In genomic region chr6:88589517-88589916, GRCm38 (mm10) we compare ENCODE assay signal across 8 mouse cellular contexts. TPM values are rescaled to one million over a fixed set of nuclear protein-coding genes. Genes with fewer than 3 reads are reported as not detected.
A peak's percentile ranks its signal among the peaks of the same experiment; 100 is the strongest.
DNase-seq lines count a peak whose midpoint lies in the region; ATAC-seq lines count a peak whose summit lies in the region.

No protein-coding gene starts in this region.

- no peak overlapping the region for H3K9ac ChIP-seq in intestine, embryonic 14.5 days (ENCODE audit: low read length)
- no peak overlapping the region for H3K9ac ChIP-seq in intestine, embryonic 16.5 days (ENCODE audit: low read depth, low read length)
- no peak overlapping the region for H3K9ac ChIP-seq in intestine, embryonic 15.5 days
- H3K9ac ChIP-seq in lung, embryonic 15.5 days = no peak overlapping the region

- H3K27ac ChIP-seq in intestine, embryonic 14.5 days (ENCODE audit: low read depth) = no peak overlapping the region
- no peak overlapping the region for H3K27ac ChIP-seq in intestine, embryonic 16.5 days (ENCODE audit: low read length)
- no peak overlapping the region for H3K27ac ChIP-seq in intestine, embryonic 15.5 days
- no peak overlapping the region for H3K27ac ChIP-seq in lung, embryonic 15.5 days

- H3K9me3 ChIP-seq in intestine, embryonic 14.5 days (ENCODE audit: control insufficient read depth, low read length) = no peaks in the 10 kb centered on the region
- no peaks in the 10 kb centered on the region for H3K9me3 ChIP-seq in intestine, embryonic 16.5 days (ENCODE audit: control insufficient read depth, low read length)
- no peaks in the 10 kb centered on the region for H3K9me3 ChIP-seq in intestine, embryonic 15.5 days
- H3K9me3 ChIP-seq in lung, embryonic 15.5 days = no peaks in the 10 kb centered on the region

- H3K4me1 ChIP-seq in intestine, embryonic 14.5 days (replicated peaks; ENCODE audit: control insufficient read depth, insufficient read depth, low read length) = peaks cover 3% of the 10 kb centered on the region; the same call in 1 of the 2 replicates
- H3K4me1 ChIP-seq in intestine, embryonic 16.5 days (ENCODE audit: control insufficient read depth, insufficient read depth, low read length) = peaks cover 4% of the 10 kb centered on the region; the same call in 1 of the 2 replicates
- no peaks in the 10 kb centered on the region for H3K4me1 ChIP-seq in intestine, embryonic 15.5 days (replicated peaks)
- H3K4me1 ChIP-seq in lung, embryonic 15.5 days = peaks cover 11% of the 10 kb centered on the region; the same call in 1 of the 2 replicates

- H3K4me3 ChIP-seq in intestine, embryonic 14.5 days (ENCODE audit: low read depth, low read length) = no peak overlapping the region
- H3K4me3 ChIP-seq in intestine, embryonic 16.5 days (ENCODE audit: low read length) = no peak overlapping the region
- no peak overlapping the region for H3K4me3 ChIP-seq in intestine, embryonic 15.5 days (replicated peaks)
- no peak overlapping the region for H3K4me3 ChIP-seq in lung, embryonic 15.5 days

- WGBS in intestine, embryonic 14.5 days = 8% methylated on average over 5 of the region's 5 CpGs
- WGBS in intestine, embryonic 16.5 days = 8% methylated on average over 5 of the region's 5 CpGs
- 9% methylated on average over 5 of the region's 5 CpGs for WGBS in intestine, embryonic 15.5 days
- WGBS in lung, embryonic 15.5 days = 8% methylated on average over 5 of the region's 5 CpGs

- no peaks in the 10 kb centered on the region for H3K27me3 ChIP-seq in intestine, embryonic 14.5 days (replicated peaks; ENCODE audit: control insufficient read depth, insufficient read depth, low read length)
- no peaks in the 10 kb centered on the region for H3K27me3 ChIP-seq in intestine, embryonic 16.5 days (replicated peaks; ENCODE audit: control insufficient read depth, insufficient read depth, low read length)
- H3K27me3 ChIP-seq in intestine, embryonic 15.5 days (replicated peaks) = no peaks in the 10 kb centered on the region
- H3K27me3 ChIP-seq in lung, embryonic 15.5 days = no peaks in the 10 kb centered on the region

- peak; percentile 57 for DNase-seq in intestine, embryonic 14.5 days (ENCODE audit: low spot score)
- DNase-seq in NIH3T3 (ENCODE audit: low read depth) = peak; percentile 44
- DNase-seq in embryo, embryonic 11.5 days (ENCODE audit: low read depth, low spot score) = peak; percentile 14
- DNase-seq in skeletal muscle tissue, adult 2 months (ENCODE audit: low read depth, low spot score) = peak; percentile 29
- no peak for DNase-seq in thymus, postnatal 0 days (ENCODE audit: low spot score)

- ATAC-seq in intestine, embryonic 14.5 days (replicated peaks; ENCODE audit: low FRiP score, low TSS enrichment, low read depth) = no peak
- no peak for ATAC-seq in intestine, embryonic 16.5 days
- peak; percentile 66; the same call in 1 of the 2 replicates for ATAC-seq in intestine, embryonic 15.5 days
- peak; percentile 39; the same call in 1 of the 2 replicates for ATAC-seq in lung, embryonic 15.5 days (ENCODE audit: borderline replicate concordance, extremely low read depth, low FRiP score, low TSS enrichment)

- no peaks in the 10 kb centered on the region for H3K36me3 ChIP-seq in intestine, embryonic 14.5 days (ENCODE audit: control insufficient read depth, insufficient read depth, low read length)
- no peaks in the 10 kb centered on the region for H3K36me3 ChIP-seq in intestine, embryonic 16.5 days (ENCODE audit: control insufficient read depth, insufficient read depth, low read length)
- no peaks in the 10 kb centered on the region for H3K36me3 ChIP-seq in intestine, embryonic 15.5 days
- H3K36me3 ChIP-seq in lung, embryonic 15.5 days = no peaks in the 10 kb centered on the region

- H3K4me2 ChIP-seq in intestine, embryonic 14.5 days (ENCODE audit: low read length) = no peak overlapping the region
- no peak overlapping the region for H3K4me2 ChIP-seq in intestine, embryonic 16.5 days (ENCODE audit: low read depth, low read length)
- H3K4me2 ChIP-seq in intestine, embryonic 15.5 days (replicated peaks) = no peak overlapping the region
- no peak overlapping the region for H3K4me2 ChIP-seq in lung, embryonic 15.5 days

RNA-seq across cellular contexts. Expression of gene Kbtbd12, which starts 48.2 kb away (rescaled TPM):
- 0.26 TPM in 1 of 2 replicates, not detected in the other for polyA plus RNA-seq in intestine, embryonic 14.5 days (2014; fragmentation: Nextera tagmentation; extraction: Ambion mirVana)
- polyA plus RNA-seq in intestine, embryonic 16.5 days (2015; fragmentation: Nextera tagmentation; extraction: Ambion mirVana) = 0.21 and 0.32 TPM in 2 replicates
- 0.46 and 0.78 TPM in 2 replicates for polyA plus RNA-seq in intestine, embryonic 15.5 days (2015; fragmentation: Nextera tagmentation; extraction: Ambion mirVana)
- 0.54 and 1.4 TPM in 2 replicates for polyA plus RNA-seq in lung, embryonic 15.5 days (2015; fragmentation: Nextera tagmentation; extraction: Ambion mirVana)
- polyA plus RNA-seq in thymus, postnatal 0 days (2015; fragmentation: Nextera tagmentation; extraction: Ambion mirVana) = 0.13 and 0.21 TPM in 2 replicates

Comparison
In these comparisons a context has a peak if more than half of its experiments do, and no peak if none do; other contexts are left out.
1. ATAC-seq: peak in intestine, embryonic 15.5 days (single experiment) and lung, embryonic 15.5 days (single experiment); none in intestine, embryonic 14.5 days (single experiment) and intestine, embryonic 16.5 days (single experiment).